Comparison of ENCODE assay signal across 23 mouse cellular contexts in genomic region chrX:97658726-97659125, GRCm38 (mm10).
A peak's percentile ranks its signal among the peaks of the same experiment; 100 is the strongest.
DNase-seq lines count a peak whose midpoint lies in the region; ATAC-seq and TF ChIP-seq lines count a peak whose summit lies in the region.
"Had no signal": no experiment of that assay in that cellular context is flagged by ENCODE, and none has a peak within 500 bp of the region (broad histone marks: within the 10 kb centered on the region; RNA-seq: fewer than 3 reads in every experiment).

No protein-coding gene starts in this region.

- H3K9me3 ChIP-seq in forebrain, embryonic 14.5 days (replicated peaks; ENCODE audit: control insufficient read depth, low read length) = no peaks in the 10 kb centered on the region
- H3K9me3 ChIP-seq: forebrain, embryonic 12.5 days; heart, embryonic 10.5 days; intestine, embryonic 15.5 days; liver, embryonic 15.5 days; lung, embryonic 15.5 days; megakaryocyte, embryonic 14.5 days had no signal

- H3K4me2 ChIP-seq in forebrain, embryonic 14.5 days (ENCODE audit: low read length) = no peak overlapping the region
- H3K4me2 ChIP-seq: forebrain, embryonic 12.5 days; hindbrain, embryonic 14.5 days; intestine, embryonic 15.5 days; liver, embryonic 15.5 days; lung, embryonic 15.5 days had no signal

- H3K27ac ChIP-seq in kidney, adult 2 months (ENCODE audit: insufficient read depth, low read depth, low read length) = no peak overlapping the region
- no peak overlapping the region for H3K27ac ChIP-seq in forebrain, embryonic 14.5 days (ENCODE audit: low read depth, low read length)
- H3K27ac ChIP-seq: forebrain, embryonic 12.5 days; heart, embryonic 10.5 days; hindbrain, embryonic 14.5 days; intestine, embryonic 15.5 days; liver, embryonic 15.5 days; lung, embryonic 15.5 days had no signal

- no peak overlapping the region for H3K9ac ChIP-seq in forebrain, embryonic 14.5 days (ENCODE audit: low read length)
- H3K9ac ChIP-seq: forebrain, embryonic 12.5 days; hindbrain, embryonic 14.5 days; intestine, embryonic 15.5 days; liver, embryonic 15.5 days; lung, embryonic 15.5 days had no signal

- H3K27me3 ChIP-seq in kidney, adult 2 months (replicated peaks; ENCODE audit: control insufficient read depth, insufficient read depth, low read length) = no peaks in the 10 kb centered on the region
- H3K27me3 ChIP-seq in forebrain, embryonic 14.5 days (replicated peaks; ENCODE audit: control insufficient read depth, insufficient read depth, low read length) = no peaks in the 10 kb centered on the region
- H3K27me3 ChIP-seq: forebrain, embryonic 12.5 days; intestine, embryonic 15.5 days; liver, embryonic 15.5 days; lung, embryonic 15.5 days; megakaryocyte, embryonic 14.5 days had no signal

- no peaks in the 10 kb centered on the region for H3K4me1 ChIP-seq in kidney, adult 2 months (ENCODE audit: control insufficient read depth, insufficient read depth, low read length)
- no peaks in the 10 kb centered on the region for H3K4me1 ChIP-seq in forebrain, embryonic 14.5 days (ENCODE audit: control insufficient read depth, insufficient read depth, low read length)
- H3K4me1 ChIP-seq: forebrain, embryonic 12.5 days; heart, embryonic 10.5 days; intestine, embryonic 15.5 days; liver, embryonic 15.5 days; lung, embryonic 15.5 days; megakaryocyte, embryonic 14.5 days had no signal

- no peaks in the 10 kb centered on the region for H3K36me3 ChIP-seq in kidney, adult 2 months (ENCODE audit: control insufficient read depth, insufficient read depth, low read length)
- H3K36me3 ChIP-seq in forebrain, embryonic 14.5 days (ENCODE audit: control insufficient read depth, insufficient read depth, low read length) = no peaks in the 10 kb centered on the region
- H3K36me3 ChIP-seq: forebrain, embryonic 12.5 days; heart, embryonic 10.5 days; intestine, embryonic 15.5 days; liver, embryonic 15.5 days; lung, embryonic 15.5 days had no signal

- peak; percentile 29 to 79 for DNase-seq in adrenal gland, adult (ENCODE audit: inconsistent age in 2 of 2, low spot score in 1 of 2)
- DNase-seq in adrenal gland, postnatal 4 days (ENCODE audit: low spot score in 2 of 2) = no peak
- peak; percentile 0 for DNase-seq in kidney, adult 9 months
- DNase-seq in kidney, adult 2 months = no peak
- peak; percentile 34 for DNase-seq in adipocyte (ENCODE audit: low spot score)
- DNase-seq in gonadal fat pad, adult 2 months (ENCODE audit: low read depth) = peak; percentile 73
- no peak for DNase-seq in thymus, postnatal 10 days (ENCODE audit: low spot score in 2 of 2)
- no peak for DNase-seq in forebrain, embryonic 14.5 days (ENCODE audit: low spot score)
- DNase-seq: cerebellum, adult 9-10 months; heart, postnatal 4 days; kidney, postnatal 4 days; liver; lung, postnatal 36 days; midbrain, embryonic 14.5 days; thymus, postnatal 14 days had no signal

- 43% methylated on average over 1 of the region's 1 CpGs for WGBS in kidney, adult 2 months
- 90% methylated on average over 1 of the region's 1 CpGs for WGBS in forebrain, embryonic 14.5 days

- ATAC-seq in forebrain, embryonic 14.5 days = no peak
- ATAC-seq: intestine, embryonic 15.5 days; Patski had no signal

- TF ChIP-seq CTCF in kidney, adult 2 months (conservative IDR thresholded peaks at IDR 0.05; ENCODE audit: insufficient read depth, insufficient read length, low read depth, low read length) = no peak

- H3K4me3 ChIP-seq in kidney, adult 2 months (ENCODE audit: insufficient read depth, low read depth, low read length) = no peak overlapping the region
- H3K4me3 ChIP-seq in forebrain, embryonic 14.5 days (ENCODE audit: low read depth, low read length) = no peak overlapping the region
- H3K4me3 ChIP-seq: forebrain, embryonic 12.5 days; heart, embryonic 10.5 days; intestine, embryonic 15.5 days; liver, embryonic 15.5 days; lung, embryonic 15.5 days; megakaryocyte, embryonic 14.5 days had no signal

- no peak for TF ChIP-seq POLR2A in kidney, adult 2 months (IDR thresholded peaks at IDR 0.05; ENCODE audit: low read depth, low read length)

Comparison
In these comparisons a context has a peak if more than half of its experiments do, and no peak if none do; other contexts are left out.
1. DNase-seq: peak in adrenal gland, adult (2 of 2), kidney, adult 9 months (single experiment), adipocyte (single experiment) and gonadal fat pad, adult 2 months (single experiment); none in adrenal gland, postnatal 4 days (0 of 2), kidney, adult 2 months (single experiment), thymus, postnatal 10 days (0 of 2) and forebrain, embryonic 14.5 days (single experiment).